Mouse (Mus musculus) erythroblast, embryonic 14.5 days (primary cell): ENCODE data around the gene Plin5.

ENCODE experiments used
- GATA1 ChIP-seq: IDR thresholded peaks from 2 replicates; pipeline ENCODE4 v1.6.1; 2012; ENCODE audit warnings: low read length, inconsistent platforms, mixed read lengths
- TAL1 ChIP-seq: IDR thresholded peaks from 3 replicates; pipeline ENCODE4 v1.6.1; 2012; ENCODE audit warnings: low read length, inconsistent platforms, mixed read lengths

DNA sequence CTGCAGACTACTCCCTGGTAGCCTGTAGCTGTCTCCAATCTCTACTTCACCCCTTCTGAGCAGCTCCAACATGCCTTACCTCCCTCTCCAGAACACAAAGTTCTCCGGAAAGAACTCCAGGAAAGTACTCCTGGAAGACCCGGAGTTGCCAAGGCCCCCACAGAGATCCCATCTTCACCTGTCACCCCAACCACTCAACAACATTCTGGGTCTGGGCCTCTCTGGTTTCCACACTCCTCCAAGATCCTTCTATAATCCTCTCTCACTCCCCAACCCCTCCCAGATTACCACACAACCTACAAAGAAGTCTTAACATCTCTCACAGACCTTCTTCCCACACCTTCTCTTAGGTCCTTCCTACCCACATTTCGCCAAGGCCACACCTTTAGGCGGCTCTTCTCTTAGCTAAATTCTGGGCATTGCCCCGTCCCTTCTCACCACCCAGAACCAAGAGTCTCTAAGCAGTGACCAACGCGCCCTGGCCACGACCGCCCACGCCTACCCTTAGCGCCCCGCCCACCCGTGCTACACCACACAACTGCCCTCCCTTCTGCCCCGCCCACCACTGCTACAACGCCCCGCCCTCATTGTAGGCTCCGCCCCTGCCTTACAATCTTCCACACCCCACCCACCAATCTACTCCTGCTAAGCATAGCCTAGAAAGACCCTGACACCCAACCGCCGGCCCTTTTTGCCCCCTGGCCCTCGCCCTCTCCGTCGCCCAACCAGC is 43.1 kb downstream of the Plin5 start:
- TF ChIP-seq GATA1 (no peak), TAL1 (no peak)
